Mouse (Mus musculus): ENCODE data around the gene Tmem132b.

Gene Tmem132b

DNA sequence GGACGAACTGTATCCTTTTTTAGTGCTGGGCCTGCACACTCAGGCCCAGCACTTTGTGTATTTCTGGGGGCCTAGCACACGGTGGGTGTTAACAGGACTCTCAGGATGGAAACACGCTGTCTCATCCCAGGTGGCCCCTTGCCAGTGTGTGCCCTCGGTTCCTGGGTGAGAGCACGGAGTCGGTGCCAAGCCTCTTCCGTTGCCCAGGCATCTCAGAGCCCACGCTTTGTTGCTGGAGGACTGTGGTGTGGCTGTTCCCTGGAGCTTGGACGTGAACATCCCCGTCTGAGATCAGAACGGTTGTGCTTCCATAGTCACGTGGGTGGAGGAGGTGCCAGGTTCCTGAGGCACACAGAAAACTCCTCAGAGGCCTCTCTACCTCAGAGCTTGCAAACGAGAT, 47.1 kb downstream of the Tmem132b start:
- DNase-seq (ENCODE audit: low read depth, low spot score), result no peak

DNA sequence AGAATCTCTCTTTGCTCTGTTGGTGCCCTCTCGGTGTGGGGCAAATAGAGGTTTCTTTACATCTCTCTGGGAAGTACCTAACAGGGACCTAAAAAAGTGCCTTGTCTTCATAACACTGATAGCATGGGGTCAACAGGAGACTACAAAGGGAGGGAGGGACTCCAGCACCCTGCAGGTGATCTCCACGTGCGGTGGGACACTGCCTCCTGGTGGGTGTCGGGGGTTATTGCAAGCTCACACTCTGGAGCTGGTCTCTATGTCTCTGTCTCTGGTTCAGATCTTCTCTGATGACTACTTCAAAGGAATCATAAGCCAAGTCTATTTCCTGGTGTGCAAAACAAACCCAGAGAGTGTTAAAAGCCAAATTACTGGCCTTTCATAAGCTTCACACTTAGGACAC, 47.6 kb downstream of the Tmem132b start:
- no peak for DNase-seq (ENCODE audit: low read depth, low spot score)

DNA sequence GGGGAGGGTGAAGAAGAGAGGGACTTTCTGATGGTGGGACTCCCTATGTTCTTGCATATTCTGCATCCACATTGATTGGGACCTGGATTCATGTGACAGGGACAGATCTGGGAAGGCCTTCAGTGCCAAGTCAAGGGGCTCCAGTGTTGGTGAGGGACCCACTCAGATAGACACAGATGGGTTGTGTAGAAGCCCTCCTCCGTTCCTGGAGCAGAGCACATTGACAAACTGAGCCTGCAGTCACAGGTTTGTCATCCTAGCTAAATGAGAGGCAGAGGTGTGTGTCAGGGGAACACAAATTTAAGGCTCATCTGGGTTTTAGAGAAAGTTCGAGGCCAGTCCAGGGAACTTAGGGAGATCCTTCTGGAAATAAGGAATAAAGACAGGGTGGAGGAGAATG, 51.7 kb downstream of the Tmem132b start:
- DNase-seq (ENCODE audit: low read depth, low spot score), result no peak

DNA sequence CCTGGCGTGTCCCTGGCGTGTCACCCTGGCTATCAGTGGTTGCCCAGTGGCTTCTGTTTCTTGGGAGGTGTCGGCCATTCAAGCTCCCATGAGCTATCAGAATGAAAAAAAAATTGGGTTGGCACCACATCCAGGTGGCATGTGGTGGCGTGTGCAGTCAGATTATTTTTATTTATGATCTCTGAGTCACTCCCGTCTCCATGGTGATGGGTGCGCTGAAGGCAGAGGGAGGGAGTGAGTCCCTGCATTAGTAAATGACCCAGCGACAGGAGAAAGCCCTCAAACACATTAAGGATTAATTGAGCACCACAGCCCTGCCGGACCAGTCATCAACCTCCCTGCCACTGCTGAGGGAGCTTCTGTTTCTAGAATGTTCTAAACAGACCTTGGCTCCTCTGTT, 52.3 kb downstream of the Tmem132b start:
- DNase-seq (ENCODE audit: low read depth, low spot score), result no peak

DNA sequence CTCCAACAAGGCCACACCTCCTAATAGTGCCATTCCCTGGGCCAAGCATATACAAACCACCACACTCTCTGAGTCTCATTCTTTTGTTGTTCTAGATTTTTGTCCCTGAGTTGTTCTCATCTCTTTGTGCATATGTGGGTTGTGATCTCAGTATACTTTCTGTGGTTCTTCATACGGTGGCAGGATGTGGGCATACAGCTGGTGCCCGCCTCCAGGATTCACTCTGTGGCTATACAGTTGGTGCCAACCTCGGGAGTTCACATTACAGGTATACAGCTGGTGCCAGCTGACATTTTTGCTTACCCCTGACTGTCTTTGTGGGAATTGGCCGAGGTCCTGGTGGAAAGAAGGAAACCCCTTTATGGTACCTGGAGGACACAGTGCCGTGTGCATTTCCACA, 53.6 kb downstream of the Tmem132b start:
- DNase-seq (ENCODE audit: low read depth, low spot score), result no peak

DNA sequence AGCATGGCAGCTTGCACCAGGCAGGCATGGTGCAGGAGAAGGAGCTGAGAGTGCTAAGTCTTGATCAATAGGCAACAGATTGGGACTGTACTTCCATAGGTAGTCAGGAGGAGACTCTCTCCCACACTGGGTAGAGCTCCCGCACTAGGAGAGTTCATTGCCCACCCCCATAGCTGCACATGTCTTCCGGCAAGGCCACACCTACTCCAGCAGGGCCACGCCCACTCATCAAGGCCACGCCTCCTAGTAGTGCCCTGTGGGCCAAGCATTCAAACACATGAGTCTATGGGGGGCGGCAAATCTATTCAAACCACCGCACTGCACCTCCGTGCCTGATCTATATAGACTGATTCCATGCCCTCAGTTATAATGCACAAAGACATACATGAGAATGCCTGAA, 56.6 kb downstream of the Tmem132b start:
- no peak for DNase-seq (ENCODE audit: low read depth, low spot score)

DNA sequence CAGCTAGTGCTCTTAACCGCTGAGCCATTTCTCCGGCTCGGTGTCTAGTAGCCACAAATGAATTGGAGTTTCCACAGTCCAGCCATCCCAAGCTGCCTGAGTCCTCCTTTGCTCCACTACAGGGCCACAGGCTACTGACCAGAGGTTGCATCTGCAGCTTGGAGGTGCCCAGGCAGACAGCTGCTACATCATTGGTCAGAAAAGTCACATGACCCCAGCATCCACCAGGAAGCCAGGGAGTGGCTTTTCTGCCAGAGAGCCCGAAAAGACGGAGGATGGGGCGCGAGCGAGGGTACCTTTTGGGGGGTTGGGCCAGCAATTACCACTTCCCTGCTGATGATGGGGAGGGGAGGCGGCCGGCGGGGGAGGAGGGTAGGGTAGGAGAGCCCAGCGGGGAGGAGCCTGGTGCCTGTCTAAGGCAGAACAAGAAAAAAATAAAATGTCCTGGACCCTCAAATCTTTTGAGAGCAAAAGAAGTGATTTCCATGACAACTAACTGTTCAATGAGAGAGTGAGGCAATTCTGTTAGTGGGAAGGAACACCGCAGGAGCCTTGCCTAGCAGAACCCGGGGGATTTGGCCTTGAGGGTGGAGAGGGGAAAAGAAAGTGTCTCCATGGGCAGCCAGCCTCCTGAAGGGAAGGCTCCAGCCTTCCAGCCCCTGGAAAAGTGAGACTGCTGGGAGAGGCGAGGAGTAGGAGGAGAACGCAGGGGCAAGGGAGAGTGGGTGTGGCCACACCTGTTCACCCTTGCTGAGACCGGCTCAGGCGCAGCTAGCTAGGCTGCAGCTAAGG, 57.5 kb downstream of the Tmem132b start:
- DNase-seq (ENCODE audit: low read depth, low spot score), result no peak

DNA sequence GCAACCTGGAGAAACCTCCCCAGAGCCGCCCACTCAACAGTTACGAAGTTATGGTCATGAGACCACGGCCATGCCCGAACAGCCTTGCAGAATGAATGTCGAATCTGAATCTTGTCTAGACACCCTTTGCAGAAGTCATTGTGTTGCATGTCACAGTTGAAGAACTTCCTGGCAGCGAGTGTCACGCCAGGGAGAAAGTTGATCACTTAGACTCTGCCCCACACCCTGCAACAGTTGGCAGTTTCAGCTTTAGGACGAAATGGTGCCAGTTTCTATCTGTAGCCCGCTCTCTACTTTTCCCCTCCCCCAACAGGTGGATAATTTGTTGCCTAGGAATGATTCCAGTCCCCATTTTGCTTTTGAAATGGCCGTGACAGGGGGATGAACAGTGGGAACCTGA, 66.5 kb downstream of the Tmem132b start:
- DNase-seq (ENCODE audit: low read depth, low spot score), result no peak

DNA sequence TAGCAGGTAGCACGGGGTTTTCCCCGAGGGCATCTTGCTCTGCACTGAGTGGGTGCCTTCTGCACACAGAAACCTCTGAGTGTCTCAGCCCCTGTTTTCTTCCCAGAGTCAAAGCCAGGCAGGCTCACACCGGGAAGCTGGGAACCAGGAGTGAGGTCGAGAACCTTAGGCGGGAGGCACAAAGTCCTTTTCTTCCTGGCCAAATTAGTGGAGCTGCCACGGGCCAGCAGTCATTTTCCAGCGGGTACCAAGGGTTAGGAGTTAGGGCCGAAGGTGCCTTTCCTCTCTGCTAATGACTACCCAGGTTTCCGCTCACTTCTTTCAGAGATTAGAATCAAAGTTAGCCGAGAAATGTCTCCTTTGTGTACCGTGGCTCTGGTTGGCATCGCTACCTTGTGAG, 75.6 kb downstream of the Tmem132b start:
- no peak for DNase-seq (ENCODE audit: low read depth, low spot score)

DNA sequence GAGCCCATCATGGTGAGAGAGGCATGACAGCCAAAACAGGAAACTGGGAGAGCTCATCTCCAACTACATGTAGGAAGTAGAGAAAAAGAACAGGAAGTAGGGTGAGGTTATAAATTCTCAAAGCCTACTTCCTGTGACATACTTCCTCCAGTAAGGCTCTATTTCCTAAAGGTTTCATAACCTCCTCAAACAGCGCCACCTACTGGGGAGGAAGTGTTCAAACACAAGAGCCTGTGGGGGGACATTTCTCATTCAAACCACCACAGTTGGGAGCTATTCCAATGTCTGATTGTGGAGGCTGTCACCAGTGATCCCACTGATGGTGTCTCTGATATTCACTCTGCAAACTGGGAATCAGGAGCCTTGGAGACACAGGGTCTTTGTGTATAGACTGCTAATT, 78.4 kb downstream of the Tmem132b start:
- DNase-seq (ENCODE audit: low read depth, low spot score), result no peak

DNA sequence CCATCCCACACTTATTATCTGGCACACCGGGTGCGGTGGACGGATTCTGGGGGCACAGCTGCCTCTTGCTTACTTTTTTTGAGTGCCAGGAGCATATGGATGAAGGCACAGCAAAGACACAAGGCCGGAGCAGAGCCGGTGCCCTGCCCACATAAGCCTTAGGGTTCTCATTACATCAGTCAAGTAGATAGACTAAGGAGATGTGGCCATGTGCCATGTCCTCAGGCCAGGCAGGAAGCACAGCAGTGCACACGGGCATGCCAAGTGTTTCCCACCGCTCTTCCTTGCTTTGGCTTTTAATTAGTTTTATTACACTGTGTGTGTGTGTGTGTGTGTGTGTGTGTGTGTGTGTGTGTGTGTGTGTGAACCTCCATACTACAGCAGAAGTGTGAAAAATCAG, 80.9 kb downstream of the Tmem132b start:
- DNase-seq (ENCODE audit: low read depth, low spot score), result no peak

DNA sequence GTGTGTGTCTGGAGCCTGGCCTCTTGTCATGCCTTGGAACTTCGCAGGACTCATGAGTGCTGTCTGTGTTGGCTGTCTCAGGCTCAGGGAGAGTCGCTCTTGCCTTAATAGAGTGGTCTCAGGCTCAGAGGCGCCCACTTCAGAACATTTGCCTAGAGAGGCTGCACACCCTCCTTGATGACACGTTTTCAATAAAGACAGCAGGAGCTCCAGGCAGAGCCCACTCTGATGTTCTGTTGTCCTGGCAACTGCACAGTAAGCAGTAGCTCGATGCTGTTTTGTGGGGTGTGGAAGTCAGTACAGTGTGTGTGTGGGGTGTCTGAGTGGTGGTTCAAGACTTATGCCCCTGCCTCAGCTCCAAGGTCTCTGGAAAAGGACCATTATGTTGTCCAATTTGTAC, 81.6 kb downstream of the Tmem132b start:
- DNase-seq (ENCODE audit: low read depth, low spot score), result no peak

DNA sequence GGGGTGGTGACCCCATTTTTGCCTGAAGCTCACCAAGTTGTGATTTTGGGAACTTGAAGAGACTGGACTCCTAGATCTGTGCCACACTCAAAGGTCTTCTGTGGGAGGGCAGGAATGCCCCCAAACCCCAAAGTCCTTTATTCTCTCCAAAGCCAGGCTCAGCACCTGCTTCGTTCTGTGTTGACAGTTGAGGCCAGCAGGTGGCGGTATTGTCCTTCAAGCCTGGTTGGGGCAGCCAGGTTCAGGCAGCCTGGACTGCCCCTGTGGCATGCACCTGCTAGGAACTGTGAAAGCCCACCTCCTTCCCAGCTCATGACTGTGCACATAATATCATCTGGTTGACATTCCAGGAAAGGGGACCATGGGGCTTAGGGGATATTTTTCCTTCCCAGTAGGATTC, 82.8 kb downstream of the Tmem132b start:
- no peak for DNase-seq (ENCODE audit: low read depth, low spot score)

DNA sequence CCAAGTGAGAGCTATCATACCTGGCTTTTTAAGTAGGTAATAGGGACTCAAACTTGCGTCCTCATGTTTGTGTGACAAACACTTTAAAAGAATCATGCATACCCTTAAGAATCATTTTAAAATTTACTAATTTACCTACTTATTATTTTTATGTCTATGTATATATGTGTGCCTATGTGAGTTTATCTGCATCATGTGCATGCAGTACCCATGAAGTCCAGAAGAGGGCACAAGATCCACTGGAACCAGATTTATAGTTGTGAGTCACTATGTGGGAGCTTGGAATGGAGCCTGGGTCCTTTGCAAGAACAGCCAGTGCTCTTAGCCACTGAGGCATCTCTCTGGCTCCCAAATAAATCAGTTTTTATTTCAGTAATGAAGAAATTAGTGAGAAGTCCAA, 85.5 kb downstream of the Tmem132b start:
- no peak for DNase-seq (ENCODE audit: low read depth, low spot score)

DNA sequence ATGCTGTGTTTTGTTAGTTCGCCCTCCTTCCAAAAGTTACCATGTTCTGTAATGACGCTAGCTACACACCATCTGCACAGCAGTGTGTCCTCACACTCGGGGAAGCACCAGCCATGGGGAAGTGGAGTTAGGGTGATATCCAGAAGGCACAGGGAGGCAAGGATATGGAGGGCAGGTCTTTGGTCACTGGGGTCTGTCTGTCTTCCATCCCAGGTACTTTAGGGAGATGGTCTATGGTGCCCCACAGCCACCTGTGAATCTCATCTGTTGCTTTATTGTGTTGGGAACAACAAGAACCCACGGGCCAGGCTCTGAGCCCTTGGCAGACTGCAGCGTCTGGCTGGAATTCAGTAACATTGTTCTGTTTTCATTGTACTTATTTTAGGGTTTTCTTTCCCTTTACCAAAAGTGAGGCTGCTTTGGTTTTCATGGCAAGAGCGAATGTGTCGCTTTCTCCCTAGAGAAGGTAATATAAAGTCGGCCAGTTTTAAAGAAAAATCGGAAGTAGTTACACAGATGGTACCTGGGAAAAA, 96.3 kb downstream of the Tmem132b start:
- DNase-seq (ENCODE audit: low read depth, low spot score), result no peak

DNA sequence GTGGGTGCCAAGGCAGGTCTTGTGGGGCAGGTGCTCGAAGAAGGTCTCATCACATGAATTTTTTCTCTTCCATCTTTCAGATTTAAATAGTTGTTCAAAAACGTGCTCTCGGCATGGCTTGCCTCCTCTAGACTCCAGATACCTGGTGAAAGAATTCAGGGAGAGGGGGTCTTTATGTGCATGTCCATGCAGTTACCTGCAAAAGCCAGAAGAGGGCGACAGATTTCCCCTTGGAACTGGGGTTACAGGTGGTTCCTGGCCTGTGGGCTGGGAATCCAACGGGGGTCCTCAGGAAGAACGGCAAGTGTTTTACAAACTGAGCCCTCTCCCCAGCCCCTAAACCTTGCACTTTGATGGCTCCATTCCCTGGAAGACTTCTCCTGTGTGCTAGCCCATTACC, 103.1 kb downstream of the Tmem132b start:
- no peak for DNase-seq (ENCODE audit: low read depth, low spot score)

DNA sequence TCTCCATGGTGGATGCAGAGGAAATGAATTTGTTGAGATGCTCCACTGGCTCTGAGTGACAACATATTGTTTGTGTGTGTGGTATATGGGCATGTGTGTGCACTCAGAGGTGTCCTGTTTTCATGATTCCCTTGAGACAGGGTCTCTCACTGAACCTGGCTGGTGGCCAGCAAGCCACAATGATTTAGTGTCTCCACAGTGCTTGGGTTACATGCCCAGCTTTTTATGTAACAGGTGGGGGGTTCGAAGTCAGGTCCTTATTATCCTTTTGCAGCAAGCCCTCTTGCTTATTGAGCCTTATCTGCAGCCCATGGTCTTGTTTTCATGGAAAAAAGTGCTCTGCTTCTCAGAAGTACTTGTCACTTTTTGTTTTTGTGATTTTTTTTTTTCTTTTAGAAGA, 109.4 kb downstream of the Tmem132b start:
- no peak for DNase-seq (ENCODE audit: low read depth, low spot score)

DNA sequence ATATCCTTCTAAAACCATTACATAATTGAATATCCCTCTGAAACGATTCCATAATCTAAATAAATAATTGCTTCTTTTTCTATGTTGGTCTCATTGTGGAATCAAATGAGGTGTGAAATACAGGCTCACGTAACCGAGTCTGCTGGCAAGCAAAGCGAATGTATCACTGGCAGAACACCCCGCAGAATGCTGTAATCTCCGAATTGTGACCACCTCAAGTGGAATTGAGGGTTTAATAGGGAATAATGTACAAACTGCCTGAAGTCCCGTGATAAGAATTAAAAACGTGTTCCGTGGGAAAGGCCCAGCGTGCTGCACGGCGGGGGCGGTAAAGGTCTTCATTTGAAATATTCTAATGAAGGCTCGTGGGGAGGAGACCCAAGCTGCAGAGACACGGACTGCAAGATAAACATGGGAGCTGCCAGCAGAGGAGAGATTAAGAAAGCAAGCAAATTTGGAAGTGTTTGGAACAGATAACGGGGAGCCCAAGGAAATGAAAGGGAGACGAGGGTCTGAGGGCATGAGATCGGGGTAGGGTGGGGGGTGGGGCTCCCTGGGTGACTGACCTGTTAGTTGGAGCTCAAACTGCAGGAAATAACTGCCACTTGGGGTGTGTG, 110.1 kb downstream of the Tmem132b start:
- no peak for DNase-seq (ENCODE audit: low read depth, low spot score)

DNA sequence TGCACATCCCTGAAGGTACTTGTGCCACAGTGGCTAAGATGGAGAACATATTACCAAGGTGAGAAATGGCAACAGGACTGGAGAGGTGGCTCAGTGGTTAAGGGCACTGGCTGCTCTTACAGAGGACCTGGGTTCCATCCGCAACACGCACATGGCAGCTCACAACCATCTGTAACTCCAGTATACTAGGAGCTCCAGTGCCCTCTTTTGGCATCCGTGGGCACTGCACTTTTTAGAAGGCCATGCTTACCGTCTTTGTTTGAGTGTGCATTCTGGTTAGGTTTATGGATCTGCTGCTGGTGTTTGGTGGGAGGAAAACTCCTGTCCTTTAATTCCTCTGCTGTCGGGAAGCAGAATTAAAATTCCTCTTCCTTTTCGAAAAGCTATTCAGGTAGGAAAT, 116.7 kb downstream of the Tmem132b start:
- DNase-seq (ENCODE audit: low read depth, low spot score), result no peak

DNA sequence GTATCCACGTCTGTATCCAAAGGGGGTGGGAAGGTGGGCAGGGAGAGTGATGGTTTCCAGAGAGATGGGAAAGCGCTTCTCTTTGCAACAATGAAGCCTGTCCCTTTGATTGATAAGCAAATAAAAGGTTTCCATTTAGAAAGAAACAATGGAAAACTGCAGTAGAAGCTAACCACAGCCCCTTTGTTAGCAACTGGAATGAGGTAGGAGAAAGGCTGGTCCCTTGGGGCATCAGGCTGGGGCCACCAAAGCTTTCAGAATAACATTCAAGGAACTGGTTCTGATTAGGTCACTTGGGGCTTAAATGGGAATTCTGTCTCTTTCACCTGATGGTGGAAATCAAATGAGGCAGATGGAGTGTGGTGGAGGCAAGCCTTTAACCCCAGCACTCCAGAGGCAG, 118.4 kb downstream of the Tmem132b start:
- DNase-seq (ENCODE audit: low read depth, low spot score), result no peak

DNA sequence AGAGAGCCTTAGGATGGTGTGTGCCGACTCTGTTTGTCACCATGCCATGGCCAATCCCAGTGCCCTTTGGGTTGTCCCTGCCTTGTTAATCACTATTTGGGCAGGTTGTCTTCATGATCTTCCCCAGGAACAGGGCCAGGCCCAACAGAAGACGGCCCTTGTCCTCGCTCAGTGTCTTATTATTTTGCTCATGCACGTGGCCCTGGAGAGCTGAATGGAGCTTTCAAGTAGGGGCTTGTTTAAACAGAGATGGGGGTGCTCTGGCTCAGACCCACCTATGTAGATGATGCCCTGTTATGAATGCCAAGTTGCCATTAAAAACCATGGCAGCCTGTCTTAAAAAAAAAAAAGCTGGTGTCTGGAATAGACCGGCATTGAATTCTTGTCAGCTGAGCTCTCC, 126.5 kb downstream of the Tmem132b start:
- DNase-seq (ENCODE audit: low read depth, low spot score), result no peak

DNA sequence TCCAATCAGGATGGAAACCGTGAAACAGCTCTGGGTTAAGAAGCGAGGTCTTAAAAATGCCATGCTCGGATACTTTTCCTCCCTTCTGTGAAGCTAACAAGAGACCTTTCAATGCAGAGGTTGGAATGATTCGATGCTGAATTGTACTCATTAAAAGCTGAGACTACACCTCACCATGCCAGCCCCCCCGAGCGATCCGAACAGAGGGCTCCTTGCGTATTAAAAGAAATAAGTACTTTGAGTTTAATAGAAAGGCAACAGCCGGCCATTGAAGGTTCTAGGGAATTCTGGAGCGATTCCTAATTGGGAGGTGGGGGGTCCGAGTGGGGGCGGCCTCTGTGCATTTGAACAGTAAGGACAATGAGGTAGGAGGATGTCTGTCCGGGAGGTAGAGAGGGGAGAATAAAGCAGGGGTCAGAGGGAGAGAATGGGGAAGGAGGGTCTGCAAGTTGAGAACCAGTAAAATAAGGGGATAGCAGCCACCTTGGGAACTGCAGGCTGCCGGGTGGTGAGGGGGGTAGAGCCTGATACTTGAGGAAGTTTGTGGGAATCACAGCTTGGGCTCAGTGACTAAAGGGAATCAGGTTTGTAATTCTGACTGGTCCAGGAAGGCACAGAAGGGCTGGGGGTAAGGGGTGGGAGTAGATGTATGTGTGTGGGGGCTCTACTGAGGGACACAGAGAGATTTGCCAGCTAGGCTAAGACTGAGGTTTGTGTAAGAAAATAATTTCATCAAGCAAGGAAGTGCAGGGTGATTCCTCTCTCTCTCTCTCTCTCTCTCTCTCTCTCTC, 127.6 kb downstream of the Tmem132b start:
- no peak for DNase-seq (ENCODE audit: low read depth, low spot score)

DNA sequence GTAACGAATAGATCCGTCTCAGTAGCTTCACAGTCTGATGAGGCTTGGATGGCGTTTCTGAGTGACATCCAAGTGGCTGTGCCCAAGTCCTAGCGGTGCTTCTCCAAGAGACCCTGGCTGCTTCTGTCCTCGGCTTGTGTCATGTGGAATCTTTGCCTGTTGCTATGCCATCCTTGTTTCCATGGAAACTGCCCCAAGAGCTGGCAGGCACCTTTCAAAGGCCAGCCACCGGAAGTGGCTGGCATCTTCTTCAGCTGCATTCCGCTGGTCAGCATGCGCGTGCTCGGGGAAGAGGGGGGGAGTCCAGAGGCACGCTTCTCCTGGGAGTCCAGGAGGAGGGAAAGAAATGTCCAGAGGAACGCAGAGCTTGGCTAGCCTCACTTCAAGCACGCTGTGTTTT, 144.0 kb downstream of the Tmem132b start:
- DNase-seq (ENCODE audit: low read depth, low spot score), result no peak

Measured in skeletal muscle tissue, adult 2 months (tissue).